Mouse (Mus musculus) adrenal gland, postnatal 14 days (tissue): ENCODE measurements around the gene Krtap11-1. TPM values are rescaled to one million over a fixed set of nuclear protein-coding genes. Genes with fewer than 3 reads are reported as not detected.

ENCODE experiments used
- total RNA-seq: library from RNA; stranded (reverse); gene quantifications from 2 replicates; pipeline ENCODE4 v1.2.3, GENCODE M21; 2021

Gene Krtap11-1
- total RNA-seq, 1 experiment from 2014 or later: not detected

Other genes with a start within 250 kb of the Krtap11-1 start
- gene Krtap21-1, start 167.3 kb downstream of the Krtap11-1 start, total RNA-seq: not detected in 2 replicates
- gene Krtap6-2, start 151.1 kb downstream of the Krtap11-1 start, total RNA-seq: not detected in 2 replicates
- not detected in 2 replicates for gene Krtap8-1, start 83.2 kb downstream of the Krtap11-1 start, total RNA-seq
- not detected in 2 replicates for gene Krtap7-1, start 62.9 kb downstream of the Krtap11-1 start, total RNA-seq